Mouse (Mus musculus) bone marrow macrophage, adult 2 months (primary cell): Measurements from ENCODE around the gene Cadps.

Source experiments
- CTCF ChIP-seq: IDR thresholded peaks from 2 replicates; pipeline ENCODE4 v1.5.1; 2012; ENCODE audit warnings: low read depth, mild to moderate bottlenecking, low read length, moderate library complexity
- POLR2A ChIP-seq: IDR thresholded peaks from 2 replicates; pipeline ENCODE4 v1.6.1; 2012; ENCODE audit warnings: mild to moderate bottlenecking, low read depth, low read length, borderline replicate concordance

DNA sequence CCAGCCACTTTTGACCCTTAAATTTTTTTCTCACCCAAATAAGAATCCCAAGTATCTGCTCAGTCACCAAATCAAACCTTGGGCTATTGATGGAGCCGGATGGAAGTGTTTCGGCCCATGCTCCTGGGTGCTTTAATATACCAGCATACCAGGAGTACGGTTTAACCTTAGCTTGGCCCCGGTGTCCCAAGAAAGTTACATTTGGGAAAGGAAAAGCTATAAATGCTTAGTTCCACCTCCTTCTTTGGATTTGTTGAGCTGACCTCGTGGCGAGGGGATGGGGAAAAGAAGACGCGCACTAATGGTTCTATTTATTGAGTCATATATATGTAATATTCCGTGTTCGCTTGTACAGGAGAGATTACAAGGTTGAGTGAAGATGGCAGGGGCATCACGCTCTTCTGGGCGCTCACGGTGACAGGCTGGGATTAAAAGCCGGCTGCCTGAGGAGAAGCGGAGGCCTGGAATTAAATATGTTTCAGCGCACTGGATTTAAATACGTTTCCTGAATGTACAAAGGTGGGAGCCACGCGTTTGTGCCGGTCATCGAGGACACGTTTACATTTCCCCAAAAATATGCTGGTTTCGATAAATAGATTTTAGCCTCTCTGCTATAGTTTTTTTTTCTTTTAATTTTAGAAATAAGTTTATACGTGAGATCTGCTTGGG is 481.0 kb downstream of the Cadps start:
- TF ChIP-seq CTCF (no peak), POLR2A (no peak)
